ENCODE assay signal across 8 mouse cellular contexts in the genomic region with DNA sequence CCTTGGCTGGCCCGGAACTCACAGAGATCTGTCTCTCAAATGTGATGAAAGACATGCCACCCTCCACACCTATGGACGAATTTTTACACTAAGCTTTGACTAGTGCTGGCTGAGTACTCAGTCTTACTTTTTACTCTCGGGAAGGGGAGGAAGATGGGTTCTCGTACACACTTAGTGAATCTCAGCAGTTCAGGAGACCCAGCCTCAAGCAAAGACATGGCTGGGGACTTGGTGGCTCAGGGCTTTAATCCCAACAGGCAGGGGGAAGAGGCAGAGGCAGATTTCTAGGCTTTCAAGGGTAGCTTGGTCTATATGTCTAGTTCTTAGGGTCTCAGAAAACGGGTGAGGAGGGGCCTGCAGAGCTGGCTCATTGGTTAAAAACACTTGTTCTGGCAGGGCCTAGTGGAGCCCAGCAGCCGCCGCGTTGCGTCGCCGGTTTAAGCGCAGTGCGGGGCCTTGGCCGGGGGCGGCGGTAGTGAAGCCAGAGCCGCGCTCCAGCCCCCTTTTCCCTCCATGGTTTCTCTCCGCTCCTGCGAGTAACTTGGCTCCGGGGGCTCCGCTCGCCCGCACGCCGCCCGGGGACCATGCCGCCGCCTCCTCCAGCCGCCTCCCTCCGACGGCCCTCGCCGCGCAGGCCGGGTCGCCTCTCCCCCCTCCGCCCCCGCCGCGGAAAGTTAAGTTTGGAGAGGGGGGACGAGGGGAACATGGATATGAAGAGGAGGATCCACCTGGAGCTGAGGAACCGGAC. TPM values are rescaled to one million over a fixed set of nuclear protein-coding genes. Genes with fewer than 3 reads are reported as not detected.
DNase-seq lines count a peak whose midpoint lies in the region; ATAC-seq and TF ChIP-seq lines count a peak whose summit lies in the region.

No protein-coding gene starts in this region.

- H3K27ac ChIP-seq in bone marrow macrophage, adult 2 months (ENCODE audit: insufficient read depth, low read depth, low read length): no peak overlapping the region
- H3K27ac ChIP-seq in gastrocnemius, adult 2 months: no peak overlapping the region
- H3K27ac ChIP-seq in hindbrain, embryonic 15.5 days (replicated peaks): no peak overlapping the region
- H3K27ac ChIP-seq in limb, embryonic 13.5 days: no peak overlapping the region
- no peak overlapping the region for H3K27ac ChIP-seq in midbrain, embryonic 14.5 days (replicated peaks; ENCODE audit: low read depth, low read length)

- H3K4me2 ChIP-seq in hindbrain, embryonic 15.5 days: peak overlapping the region; percentile 66
- peak overlapping the region; percentile 63 for H3K4me2 ChIP-seq in limb, embryonic 13.5 days (replicated peaks)
- peak overlapping the region; percentile 51 for H3K4me2 ChIP-seq in midbrain, embryonic 14.5 days (ENCODE audit: low read length)

- H3K9ac ChIP-seq in hindbrain, embryonic 15.5 days: peak overlapping the region; percentile 40; the same call in 1 of the 2 replicates
- H3K9ac ChIP-seq in limb, embryonic 13.5 days: peak overlapping the region; percentile 67
- H3K9ac ChIP-seq in midbrain, embryonic 14.5 days (replicated peaks; ENCODE audit: low read length): no peak overlapping the region

- no peaks in the 10 kb centered on the region for H3K27me3 ChIP-seq in hindbrain, embryonic 15.5 days
- no peaks in the 10 kb centered on the region for H3K27me3 ChIP-seq in limb, embryonic 13.5 days
- H3K27me3 ChIP-seq in midbrain, embryonic 14.5 days (ENCODE audit: control insufficient read depth, insufficient read depth, low read length): no peaks in the 10 kb centered on the region

- H3K9me3 ChIP-seq in hindbrain, embryonic 15.5 days: no peaks in the 10 kb centered on the region
- peaks cover 4% of the 10 kb centered on the region for H3K9me3 ChIP-seq in limb, embryonic 13.5 days
- H3K9me3 ChIP-seq in midbrain, embryonic 14.5 days (ENCODE audit: control insufficient read depth, low read length): peaks cover 3% of the 10 kb centered on the region; the same call in 1 of the 2 replicates

- intact Hi-C loops in gastrocnemius, adult 2 months (cut with DNase I): no loop called here

- no peak for TF ChIP-seq POLR2A in bone marrow macrophage, adult 2 months (IDR thresholded peaks at IDR 0.05; ENCODE audit: borderline replicate concordance, low read depth, low read length)

- no peak for ATAC-seq in CD4-positive, CD25-positive, alpha-beta regulatory T cell, adult 4 months
- ATAC-seq in hindbrain, embryonic 15.5 days (ENCODE audit: low FRiP score, low read depth): peak; percentile 86
- peak; percentile 89 for ATAC-seq in limb, embryonic 13.5 days (ENCODE audit: low FRiP score, low read depth)
- ATAC-seq in midbrain, embryonic 14.5 days (ENCODE audit: low FRiP score, low TSS enrichment): peak; percentile 79; the same call in 1 of the 2 replicates

- 8% methylated on average over 41 of the region's 43 CpGs for WGBS in hindbrain, embryonic 15.5 days
- WGBS in limb, embryonic 13.5 days: 9% methylated on average over 30 of the region's 43 CpGs
- WGBS in midbrain, embryonic 14.5 days: 7% methylated on average over 37 of the region's 43 CpGs

- no peaks in the 10 kb centered on the region for H3K36me3 ChIP-seq in hindbrain, embryonic 15.5 days
- H3K36me3 ChIP-seq in limb, embryonic 13.5 days: no peaks in the 10 kb centered on the region
- no peaks in the 10 kb centered on the region for H3K36me3 ChIP-seq in midbrain, embryonic 14.5 days (ENCODE audit: control insufficient read depth, insufficient read depth, low read length)

- TF ChIP-seq CTCF in bone marrow macrophage, adult 2 months (IDR thresholded peaks at IDR 0.05; ENCODE audit: low read depth, low read length): no peak
- peak; percentile 55 for TF ChIP-seq CTCF in gastrocnemius, adult 2 months (IDR thresholded peaks at IDR 0.05)

- H3K4me3 ChIP-seq in bone marrow macrophage, adult 2 months (ENCODE audit: insufficient read depth, low read length): peak overlapping the region; percentile 28
- H3K4me3 ChIP-seq in gastrocnemius, adult 2 months: peak overlapping the region; percentile 67
- peak overlapping the region; percentile 42 for H3K4me3 ChIP-seq in hindbrain, embryonic 15.5 days
- peak overlapping the region; percentile 44 for H3K4me3 ChIP-seq in limb, embryonic 13.5 days
- peak overlapping the region; percentile 30 for H3K4me3 ChIP-seq in midbrain, embryonic 14.5 days (replicated peaks; ENCODE audit: low read depth, low read length)

- peak; percentile 12 for DNase-seq in CD4-positive, CD25-positive, alpha-beta regulatory T cell, adult 2 months (ENCODE audit: low read depth, low spot score)
- DNase-seq in gastrocnemius, adult 2 months: peak; percentile 64
- peak; percentile 81 for DNase-seq in midbrain, embryonic 14.5 days
- DNase-seq in testis, postnatal 14 days (ENCODE audit: low spot score): peak; percentile 48

- no peaks in the 10 kb centered on the region for H3K4me1 ChIP-seq in bone marrow macrophage, adult 2 months (ENCODE audit: control insufficient read depth, insufficient read depth, low read length)
- 0 out of 2 replicates have a peak, but pooled peaks cover 3% of the 10 kb centered on the region for H3K4me1 ChIP-seq in hindbrain, embryonic 15.5 days (replicated peaks)
- H3K4me1 ChIP-seq in limb, embryonic 13.5 days: no peaks in the 10 kb centered on the region
- no peaks in the 10 kb centered on the region for H3K4me1 ChIP-seq in midbrain, embryonic 14.5 days (ENCODE audit: control insufficient read depth, insufficient read depth, low read length)

RNA-seq across cellular contexts. Expression of gene Pramel1, which starts 5.1 kb away (rescaled TPM):
- not detected for polyA plus RNA-seq in CD4-positive, CD25-positive, alpha-beta regulatory T cell, adult 4 months (2017; shearing (Covaris generic))
- polyA plus RNA-seq in bone marrow macrophage, adult 2 months (2012; ENCODE audit: insufficient read depth, insufficient read length, missing spikeins): not detected in 2 replicates
- total RNA-seq in gastrocnemius, adult 2 months (2021): not detected
- not detected in 2 replicates for polyA plus RNA-seq in hindbrain, embryonic 15.5 days (2015; fragmentation: Nextera tagmentation; extraction: Ambion mirVana)
- not detected in 2 replicates for polyA plus RNA-seq in limb, embryonic 13.5 days (2015; fragmentation: Nextera tagmentation; extraction: Ambion mirVana)
- polyA plus RNA-seq in midbrain, embryonic 14.5 days (2014; fragmentation: Nextera tagmentation; extraction: Ambion mirVana): not detected in 2 replicates

RNA-seq across cellular contexts. Expression of gene Pramef8, which starts 23.1 kb away (rescaled TPM):
- 10 to 100 TPM; 39.9 to 71.9 TPM for polyA plus RNA-seq in CD4-positive, CD25-positive, alpha-beta regulatory T cell, adult 4 months (2017; shearing (Covaris generic))
- polyA plus RNA-seq in bone marrow macrophage, adult 2 months (2012; ENCODE audit: insufficient read depth, insufficient read length, missing spikeins): 16.2 and 17.1 TPM in 2 replicates
- 1 to 10 TPM; 6.2 to 7.8 TPM for total RNA-seq in gastrocnemius, adult 2 months (2021)
- 22.0 and 22.5 TPM in 2 replicates for polyA plus RNA-seq in hindbrain, embryonic 15.5 days (2015; fragmentation: Nextera tagmentation; extraction: Ambion mirVana)
- polyA plus RNA-seq in limb, embryonic 13.5 days (2015; fragmentation: Nextera tagmentation; extraction: Ambion mirVana): 22.3 and 24.3 TPM in 2 replicates
- 14.2 and 22.4 TPM in 2 replicates for polyA plus RNA-seq in midbrain, embryonic 14.5 days (2014; fragmentation: Nextera tagmentation; extraction: Ambion mirVana)

RNA-seq across cellular contexts. Expression of gene Lrrc38, which starts 39.6 kb away (rescaled TPM):
- not detected for polyA plus RNA-seq in CD4-positive, CD25-positive, alpha-beta regulatory T cell, adult 4 months (2017; shearing (Covaris generic))
- polyA plus RNA-seq in bone marrow macrophage, adult 2 months (2012; ENCODE audit: insufficient read depth, insufficient read length, missing spikeins): not detected in 2 replicates
- total RNA-seq in gastrocnemius, adult 2 months (2021): 10 to 100 TPM; 27.1 to 39.4 TPM
- polyA plus RNA-seq in hindbrain, embryonic 15.5 days (2015; fragmentation: Nextera tagmentation; extraction: Ambion mirVana): 0.33 and 0.43 TPM in 2 replicates
- 1.0 TPM in 2 replicates for polyA plus RNA-seq in limb, embryonic 13.5 days (2015; fragmentation: Nextera tagmentation; extraction: Ambion mirVana)
- 0.21 and 0.39 TPM in 2 replicates for polyA plus RNA-seq in midbrain, embryonic 14.5 days (2014; fragmentation: Nextera tagmentation; extraction: Ambion mirVana)

Comparison
In these comparisons a context has a peak if more than half of its experiments do, and no peak if none do; other contexts are left out.
1. DNase-seq: peak in every context shown above with its lines; median percentile 81 in midbrain, embryonic 14.5 days; 64 in gastrocnemius, adult 2 months; 48 in testis, postnatal 14 days; 12 in CD4-positive, CD25-positive, alpha-beta regulatory T cell, adult 2 months.